Mouse (Mus musculus): ENCODE measurements around the gene Lclat1. TPM values are rescaled to one million over a fixed set of nuclear protein-coding genes. Genes with fewer than 3 reads are reported as not detected.
A peak's percentile ranks its signal among the peaks of the same experiment; 100 is the strongest.
"Not testable (repeated sequence)": the region's sequence is repeated elsewhere in the genome, so short reads cannot be mapped to it uniquely, and the experiment has no call there.

Gene Lclat1
- total RNA-seq, 2 experiments from 2014 or later, result 8.8 to 25.8 TPM

DNA sequence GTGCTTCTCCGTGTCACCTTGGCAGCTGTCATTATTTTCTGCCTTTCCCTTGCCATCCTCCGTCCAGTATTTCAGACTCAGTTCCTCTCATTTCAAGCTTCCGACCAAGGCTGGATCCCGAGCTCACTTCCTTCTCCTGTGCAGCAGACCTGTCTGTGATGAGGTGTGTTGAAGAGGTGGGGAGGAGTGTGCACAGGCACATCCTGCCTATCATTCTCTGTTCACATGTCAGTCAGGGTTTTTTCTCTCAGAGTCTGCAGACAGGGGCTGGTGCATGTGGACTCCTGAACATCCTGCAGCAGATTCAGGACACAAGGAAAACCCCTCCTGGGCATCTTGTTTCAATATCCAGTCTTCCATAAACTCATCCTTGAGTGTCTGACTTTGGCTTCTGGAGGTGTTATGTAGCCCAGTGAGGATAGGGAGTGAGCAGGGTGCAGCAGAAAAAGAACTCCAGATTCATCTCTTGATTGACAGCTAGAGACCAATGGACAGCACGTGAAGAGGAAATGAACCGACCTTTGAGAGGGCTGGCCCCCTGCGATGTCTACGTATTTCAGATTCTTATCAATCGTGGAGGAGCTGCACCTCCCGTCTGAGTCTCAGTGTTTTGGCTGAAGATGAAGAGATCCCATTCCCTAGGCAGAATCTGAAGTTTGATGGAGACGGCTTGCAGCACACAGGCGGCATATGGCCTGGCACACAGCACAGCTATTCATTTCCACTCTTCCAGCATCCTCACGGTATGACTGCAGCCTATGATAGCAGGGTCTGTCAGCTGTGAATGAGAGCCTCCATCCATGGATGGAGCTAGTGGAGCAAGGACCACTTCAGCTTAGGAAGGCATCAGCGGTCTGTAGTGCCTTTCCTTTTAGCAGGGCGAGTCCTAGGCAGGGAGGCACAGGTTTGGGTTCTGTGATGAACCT lies 163.3 kb downstream of the Lclat1 start:
- no peak for ATAC-seq (replicated peaks; ENCODE audit: poor library complexity)

- ATAC-seq (replicated peaks; ENCODE audit: poor library complexity), result no peak
Observed at GRCm38 (mm10) chr17:73271797-73272600, 164.2 kb downstream of the Lclat1 start.

DNA sequence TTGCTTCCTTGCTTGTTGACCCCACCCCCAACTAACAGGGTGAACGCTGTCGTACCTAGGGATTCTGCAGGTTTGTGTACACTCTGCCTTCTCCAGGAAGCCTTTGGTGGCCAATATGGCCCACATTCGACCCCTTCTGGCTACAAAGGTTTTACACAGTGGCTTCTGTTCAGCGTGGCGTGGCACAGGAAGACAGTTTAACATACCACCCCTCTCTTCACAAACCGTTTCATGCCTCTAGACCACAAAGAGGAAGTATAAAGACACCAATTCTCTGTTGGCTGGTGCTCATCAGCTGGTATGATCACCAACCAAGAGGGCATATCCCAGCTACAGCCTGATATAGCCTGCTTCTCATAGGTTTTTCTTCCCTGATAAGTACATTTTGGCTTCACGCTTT lies 166.0 kb downstream of the Lclat1 start:
- peak; percentile 87 for ATAC-seq (replicated peaks; ENCODE audit: poor library complexity)

GRCm38 (mm10) chr17:73275066-73275465 lies 167.3 kb downstream of the Lclat1 start:
- no peak for ATAC-seq (replicated peaks; ENCODE audit: poor library complexity)

GRCm38 (mm10) chr17:73277770-73278169 lies 170.0 kb downstream of the Lclat1 start:
- peak; percentile 38; the same call in 1 of the 2 replicates for ATAC-seq (replicated peaks; ENCODE audit: poor library complexity)

GRCm38 (mm10) chr17:73282702-73283101 lies 174.9 kb downstream of the Lclat1 start:
- ATAC-seq (replicated peaks; ENCODE audit: poor library complexity), result not testable (repeated sequence)

- no peak for ATAC-seq (replicated peaks; ENCODE audit: poor library complexity)
Observed at GRCm38 (mm10) chr17:73284301-73284700, 176.5 kb downstream of the Lclat1 start.

Other genes with a start within 250 kb of the Lclat1 start
- gene Lbh, start 189.7 kb upstream of the Lclat1 start, total RNA-seq (2015), result 17.9 and 19.2 TPM in 2 replicates
- gene Lbh, start 189.7 kb upstream of the Lclat1 start, total RNA-seq (2017), result 16.6 and 21.4 TPM in 2 replicates

All from megakaryocyte progenitor cell, adult 5-6 weeks (primary cell).